Mouse (Mus musculus): ENCODE data around the gene Gpr35.

GRCm38 (mm10) chr1:92958999-92959398 lies 8.3 kb downstream of the Gpr35 start:
- TF ChIP-seq POLR2A (IDR thresholded peaks at IDR 0.05; ENCODE audit: insufficient read length, low read depth) (no peak), USF1 (IDR thresholded peaks at IDR 0.05; ENCODE audit: low read depth) (no peak), REST (IDR thresholded peaks at IDR 0.05; ENCODE audit: insufficient read depth, insufficient read length) (no peak), E2F4 (IDR thresholded peaks at IDR 0.05; ENCODE audit: insufficient read depth) (no peak), MAX (IDR thresholded peaks at IDR 0.05; ENCODE audit: low read depth) (no peak), TCF3 (IDR thresholded peaks at IDR 0.05; ENCODE audit: insufficient read length, low read depth) (no peak), TCF12 (IDR thresholded peaks at IDR 0.05; ENCODE audit: insufficient read depth, poor library complexity, severe bottlenecking) (no peak)
